Mouse (Mus musculus) kidney, embryonic 14.5 days (tissue): ENCODE data around the gene Tmprss11e. TPM values are rescaled to one million over a fixed set of nuclear protein-coding genes. Genes with fewer than 3 reads are reported as not detected.

Experiments
- ATAC-seq: fragments of 200-750 bp; cut with Nextera tagmentation; 2 replicates; pipeline ENCODE4 v1.8.0; 2017; ENCODE audit warnings: moderate number of reproducible peaks, mild to moderate bottlenecking, moderate TSS enrichment, moderate library complexity; ENCODE audit not compliant: low FRiP score, low TSS enrichment
- H3K27ac ChIP-seq: fragments of 300-500 bp; sonication (generic); 2 replicates; pipeline ENCODE4 v1.5.1; 2014; ENCODE audit warnings: low read depth, mild to moderate bottlenecking, low read length, moderate library complexity, mixed read lengths
- H3K27me3 ChIP-seq: fragments of 300-500 bp; sonication (generic); 2 replicates; pipeline ENCODE4 v1.6.1; 2014; ENCODE audit warnings: mild to moderate bottlenecking, low read length; ENCODE audit not compliant: control insufficient read depth, insufficient read depth
- H3K36me3 ChIP-seq: fragments of 300-500 bp; sonication (generic); 2 replicates; pipeline ENCODE4 v1.6.1; 2014; ENCODE audit warnings: low read length, mixed read lengths; ENCODE audit not compliant: control insufficient read depth, insufficient read depth
- H3K4me1 ChIP-seq: fragments of 300-500 bp; sonication (generic); 2 replicates; pipeline ENCODE4 v1.6.1; 2014; ENCODE audit warnings: low read length, mixed read lengths; ENCODE audit not compliant: control insufficient read depth, insufficient read depth
- H3K4me2 ChIP-seq: fragments of 300-500 bp; sonication (generic); replicated peaks from 2 replicates; pipeline ENCODE4 v1.6.1; 2014; ENCODE audit warnings: low read depth, mild to moderate bottlenecking, low read length
- H3K4me3 ChIP-seq: fragments of 300-500 bp; sonication (generic); 2 replicates; pipeline ENCODE4 v1.5.1; 2014; ENCODE audit warnings: mild to moderate bottlenecking, low read length
- H3K9ac ChIP-seq: fragments of 300-500 bp; sonication (generic); 2 replicates; pipeline ENCODE4 v1.6.1; 2014; ENCODE audit warnings: low read depth, mild to moderate bottlenecking, low read length, moderate library complexity
- H3K9me3 ChIP-seq: fragments of 300-500 bp; sonication (generic); 2 replicates; pipeline ENCODE4 v1.6.1; 2016; ENCODE audit warnings: low read length; ENCODE audit not compliant: control insufficient read depth
- WGBS: fragments of 180-500 bp; shearing (Covaris S2); extraction: QIAGEN DNeasy Blood & Tissue Kit; methylation state at CpG from one replicate; pipeline ENCODE4 v1.1.7; 2014; 5-methylcytosine and 5-hydroxymethylcytosine counted together
- polyA plus RNA-seq: library from polyadenylated mRNA; unstranded; fragments of >200 nt; fragmentation: Nextera tagmentation; extraction: Ambion mirVana; gene quantifications from 2 replicates; pipeline ENCODE4 v1.2.1, GENCODE M21; 2014

Gene Tmprss11e
- polyA plus RNA-seq, 1 experiment from 2014 or later = not detected

- H3K36me3 ChIP-seq = no peaks in the 10 kb centered on the region
- H3K27ac ChIP-seq = no peak overlapping the region
- no peak overlapping the region for H3K9ac ChIP-seq
- 92% methylated on average over 2 of the region's 2 CpGs for WGBS
- no peak overlapping the region for H3K4me2 ChIP-seq
- no peak overlapping the region for H3K4me3 ChIP-seq
- no peaks in the 10 kb centered on the region for H3K4me1 ChIP-seq
- H3K27me3 ChIP-seq = no peaks in the 10 kb centered on the region
- ATAC-seq = no peak
- H3K9me3 ChIP-seq = no peaks in the 10 kb centered on the region
These were observed 30.6 kb downstream of the Tmprss11e start for GRCm38 (mm10) chr5:86714967-86715366.

DNA sequence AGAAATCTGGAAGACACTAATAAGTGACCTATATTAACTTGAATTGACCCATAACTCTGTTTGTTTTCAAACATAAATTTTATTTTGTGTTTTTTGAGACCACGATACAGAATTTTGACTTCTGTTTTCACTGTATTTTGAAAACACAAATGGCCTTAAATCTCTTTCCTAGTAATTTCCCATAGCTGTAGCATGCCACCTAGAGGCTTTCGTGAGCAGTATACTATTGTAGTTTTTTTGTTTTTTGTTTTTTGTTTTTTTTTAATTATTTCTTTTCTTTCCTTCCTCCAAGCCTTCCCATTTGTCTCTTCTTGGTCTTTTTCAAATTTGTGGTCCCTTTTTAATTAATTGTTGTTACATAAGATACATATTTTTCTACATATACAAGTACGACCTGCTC is 40.7 kb downstream of the Tmprss11e start:
- no peak overlapping the region for H3K4me2 ChIP-seq
- no peak overlapping the region for H3K4me3 ChIP-seq
- 79% methylated on average over 3 of the region's 3 CpGs for WGBS
- no peak overlapping the region for H3K9ac ChIP-seq
- no peaks in the 10 kb centered on the region for H3K4me1 ChIP-seq
- H3K27me3 ChIP-seq = no peaks in the 10 kb centered on the region
- ATAC-seq = no peak
- no peaks in the 10 kb centered on the region for H3K36me3 ChIP-seq
- H3K9me3 ChIP-seq = no peaks in the 10 kb centered on the region
- H3K27ac ChIP-seq = no peak overlapping the region

DNA sequence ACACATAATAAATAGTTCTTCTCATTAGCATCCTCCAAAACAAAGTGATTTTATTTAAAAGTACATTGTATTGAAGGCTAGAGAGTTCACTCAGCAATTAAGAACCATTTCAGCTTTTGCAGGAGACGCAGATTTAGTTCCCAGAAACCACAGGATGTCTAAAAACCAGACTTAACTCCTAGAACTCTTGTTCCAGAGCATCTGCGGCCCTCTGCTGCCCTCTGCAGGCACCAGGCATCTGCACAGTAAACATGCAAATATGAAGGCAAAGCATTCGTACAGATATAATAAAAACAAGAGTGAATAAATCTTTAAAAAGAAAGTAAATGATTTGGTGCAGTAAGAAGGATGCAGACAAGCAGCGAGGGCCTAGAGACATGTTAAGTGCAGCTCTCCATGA is 60.9 kb downstream of the Tmprss11e start:
- no peaks in the 10 kb centered on the region for H3K27me3 ChIP-seq
- WGBS = 62% methylated on average over 4 of the region's 4 CpGs
- no peak overlapping the region for H3K4me2 ChIP-seq
- H3K4me1 ChIP-seq = no peaks in the 10 kb centered on the region
- ATAC-seq = no peak
- no peak overlapping the region for H3K27ac ChIP-seq
- no peaks in the 10 kb centered on the region for H3K36me3 ChIP-seq
- H3K9ac ChIP-seq = no peak overlapping the region
- H3K9me3 ChIP-seq = no peaks in the 10 kb centered on the region
- no peak overlapping the region for H3K4me3 ChIP-seq

DNA sequence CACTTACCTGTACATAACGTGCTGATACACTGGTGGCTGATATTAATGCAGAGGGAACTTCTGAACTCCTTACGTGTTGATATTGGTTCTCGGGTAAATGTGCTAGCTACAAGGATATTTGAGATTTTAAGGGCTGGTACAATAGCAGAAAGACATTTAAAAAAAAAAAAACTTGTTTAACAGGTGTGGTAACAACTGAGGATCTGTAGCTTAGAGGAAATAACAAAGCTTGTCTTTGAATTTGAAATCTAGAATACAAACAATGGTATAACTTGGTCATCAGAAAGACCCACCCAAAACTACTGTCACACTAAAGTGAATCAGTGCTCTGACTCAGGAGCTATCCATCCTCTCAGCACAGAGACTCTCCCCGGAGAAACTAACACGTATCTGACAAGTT is 69.4 kb downstream of the Tmprss11e start, which contains the start of gene Tmprss11b:
Gene Tmprss11b, minus strand, starts transcription at position 101 of the 400 bp plus-strand sequence.
- WGBS = 78% methylated on average over 5 of the region's 5 CpGs
- no peak for ATAC-seq
- H3K9me3 ChIP-seq = no peaks in the 10 kb centered on the region
- H3K4me3 ChIP-seq = no peak within 1 kb of the TSS
- H3K9ac ChIP-seq = no peak within 1 kb of the TSS
- no peak within 1 kb of the TSS for H3K4me2 ChIP-seq
- H3K27ac ChIP-seq = no peak within 1 kb of the TSS
- H3K4me1 ChIP-seq = no peaks in the 10 kb centered on the region
- H3K27me3 ChIP-seq = no peaks in the 10 kb centered on the region
- H3K36me3 ChIP-seq = no peaks in the 10 kb centered on the region

Other genes with a start within 250 kb of the Tmprss11e start
- not detected in 2 replicates for gene Tmprss11g, start 227.2 kb downstream of the Tmprss11e start, polyA plus RNA-seq
- gene Tmprss11f, start 113.4 kb downstream of the Tmprss11e start, polyA plus RNA-seq = not detected in 2 replicates
- not detected in 2 replicates for gene Tmprss11b, start 69.5 kb downstream of the Tmprss11e start, polyA plus RNA-seq
- gene Ythdc1, start 58.4 kb upstream of the Tmprss11e start, polyA plus RNA-seq = 56.6 and 58.2 TPM in 2 replicates
- 3.4 and 5.5 TPM in 2 replicates for gene Ugt2b34, start 161.1 kb upstream of the Tmprss11e start, polyA plus RNA-seq
- gene Ugt2b1, start 180.7 kb upstream of the Tmprss11e start, polyA plus RNA-seq = not detected in 2 replicates